ENCODE assay signal across 12 mouse cellular contexts in the genomic region with DNA sequence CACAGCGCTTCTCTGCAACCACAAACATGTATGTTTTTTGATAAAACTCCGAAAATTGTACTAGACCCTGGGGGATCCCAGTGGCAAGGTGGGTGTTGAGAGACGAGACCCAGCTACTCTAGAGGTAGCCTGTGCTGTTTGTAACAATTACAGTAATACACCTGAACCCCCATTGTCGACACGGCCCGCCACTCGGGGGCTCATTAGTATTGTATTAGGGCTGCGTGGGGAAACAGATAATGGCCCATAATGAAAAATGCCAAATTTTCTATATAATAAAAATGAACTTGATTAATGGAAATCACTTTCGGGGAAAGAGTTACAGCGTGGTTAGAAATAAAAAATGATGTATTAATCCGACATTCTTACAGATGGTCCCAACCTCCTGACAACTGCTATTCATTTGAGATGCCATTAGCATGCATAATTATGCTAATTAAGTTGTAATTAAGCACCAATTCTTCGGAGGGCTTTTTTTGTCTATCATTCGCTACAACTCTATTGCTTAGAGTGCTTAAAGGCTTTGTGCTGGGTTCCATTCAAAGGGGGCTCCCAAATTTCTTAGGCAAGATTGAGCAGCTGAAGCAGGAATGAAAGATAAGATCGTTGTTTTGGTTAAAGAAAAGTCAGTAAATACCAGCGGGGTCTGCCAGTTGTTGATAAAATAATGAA.
DNase-seq lines count a peak whose midpoint lies in the region; ATAC-seq lines count a peak whose summit lies in the region.
"Had no signal": no experiment of that assay in that cellular context is flagged by ENCODE, and none has a peak within 500 bp of the region (broad histone marks: within the 10 kb centered on the region; RNA-seq: fewer than 3 reads in every experiment).

No protein-coding gene starts in this region.

- peak; percentile 85 for ATAC-seq in forebrain, embryonic 13.5 days
- ATAC-seq in neural tube, embryonic 11.5 days (ENCODE audit: insufficient read depth, low FRiP score, low TSS enrichment) = peak; percentile 71
- ATAC-seq: liver, postnatal 0 days had no signal

- 0 out of 2 replicates have a peak overlapping the region, but pooled peaks have one; percentile 7 for H3K4me3 ChIP-seq in forebrain, embryonic 13.5 days
- no peak overlapping the region for H3K4me3 ChIP-seq in forebrain, embryonic 10.5 days
- H3K4me3 ChIP-seq in neural tube, embryonic 11.5 days (ENCODE audit: low read depth, low read length) = peak overlapping the region; percentile 15
- H3K4me3 ChIP-seq in midbrain, embryonic 10.5 days = no peak overlapping the region
- H3K4me3 ChIP-seq: megakaryocyte, embryonic 14.5 days had no signal

- no peaks in the 10 kb centered on the region for H3K9me3 ChIP-seq in forebrain, embryonic 13.5 days (replicated peaks)
- no peaks in the 10 kb centered on the region for H3K9me3 ChIP-seq in forebrain, embryonic 10.5 days
- no peaks in the 10 kb centered on the region for H3K9me3 ChIP-seq in neural tube, embryonic 11.5 days (ENCODE audit: control insufficient read depth, low read length)
- no peaks in the 10 kb centered on the region for H3K9me3 ChIP-seq in midbrain, embryonic 10.5 days (replicated peaks)

- H3K4me2 ChIP-seq in forebrain, embryonic 13.5 days = peak overlapping the region; percentile 45
- H3K4me2 ChIP-seq in neural tube, embryonic 11.5 days (ENCODE audit: low read depth) = peak overlapping the region; percentile 38

- peaks cover 22% of the 10 kb centered on the region for H3K4me1 ChIP-seq in forebrain, embryonic 13.5 days
- H3K4me1 ChIP-seq in forebrain, embryonic 10.5 days = peaks cover 16% of the 10 kb centered on the region
- H3K4me1 ChIP-seq in neural tube, embryonic 11.5 days (ENCODE audit: control insufficient read depth, insufficient read depth, low read length) = peaks cover 8% of the 10 kb centered on the region; the same call in 1 of the 2 replicates
- H3K4me1 ChIP-seq in midbrain, embryonic 10.5 days = peaks cover 5% of the 10 kb centered on the region
- H3K4me1 ChIP-seq: megakaryocyte, embryonic 14.5 days had no signal

- H3K9ac ChIP-seq in forebrain, embryonic 13.5 days = no peak overlapping the region
- no peak overlapping the region for H3K9ac ChIP-seq in neural tube, embryonic 11.5 days (ENCODE audit: low read length)
- H3K9ac ChIP-seq: liver, postnatal 0 days had no signal

- no peaks in the 10 kb centered on the region for H3K36me3 ChIP-seq in forebrain, embryonic 13.5 days (ENCODE audit: poor library complexity, severe bottlenecking)
- no peaks in the 10 kb centered on the region for H3K36me3 ChIP-seq in forebrain, embryonic 10.5 days (replicated peaks)
- no peaks in the 10 kb centered on the region for H3K36me3 ChIP-seq in neural tube, embryonic 11.5 days (ENCODE audit: control insufficient read depth, insufficient read depth, low read length)
- H3K36me3 ChIP-seq in midbrain, embryonic 10.5 days = no peaks in the 10 kb centered on the region

- H3K27ac ChIP-seq in forebrain, embryonic 13.5 days = 0 out of 2 replicates have a peak overlapping the region, but pooled peaks have one; percentile 49
- no peak overlapping the region for H3K27ac ChIP-seq in forebrain, embryonic 10.5 days
- no peak overlapping the region for H3K27ac ChIP-seq in neural tube, embryonic 11.5 days (ENCODE audit: low read depth, low read length)
- H3K27ac ChIP-seq in midbrain, embryonic 10.5 days (replicated peaks) = 0 out of 2 replicates have a peak overlapping the region, but pooled peaks have one; percentile 23

- H3K27me3 ChIP-seq in forebrain, embryonic 13.5 days = peaks cover 48% of the 10 kb centered on the region
- H3K27me3 ChIP-seq in forebrain, embryonic 10.5 days (ENCODE audit: poor library complexity, severe bottlenecking) = peaks cover 43% of the 10 kb centered on the region
- no peaks in the 10 kb centered on the region for H3K27me3 ChIP-seq in neural tube, embryonic 11.5 days (ENCODE audit: control insufficient read depth, insufficient read depth, low read length)
- no peaks in the 10 kb centered on the region for H3K27me3 ChIP-seq in midbrain, embryonic 10.5 days (ENCODE audit: low read depth, poor library complexity, severe bottlenecking)
- H3K27me3 ChIP-seq: megakaryocyte, embryonic 14.5 days had no signal

- 32% methylated on average over 15 of the region's 15 CpGs for WGBS in forebrain, embryonic 13.5 days
- WGBS in forebrain, embryonic 10.5 days = 80% methylated on average over 15 of the region's 15 CpGs
- WGBS in neural tube, embryonic 11.5 days = 34% methylated on average over 15 of the region's 15 CpGs
- WGBS in midbrain, embryonic 10.5 days = 88% methylated on average over 15 of the region's 15 CpGs

- DNase-seq in forebrain, embryonic 10.5 days (ENCODE audit: extremely low spot score, low spot score) = no peak
- DNase-seq in neural tube, embryonic 11.5 days (ENCODE audit: low spot score) = no peak
- no peak for DNase-seq in neural tube, embryonic 10.5 days (ENCODE audit: extremely low spot score, low spot score)
- no peak for DNase-seq in midbrain, embryonic 10.5 days (ENCODE audit: low spot score)
- DNase-seq in cerebellum, postnatal 14 days = no peak
- no peak for DNase-seq in left cerebral cortex, postnatal 14 days (ENCODE audit: low spot score in 2 of 2)
- no peak for DNase-seq in heart, postnatal 14 days
- DNase-seq: cerebellum, adult 18-20 months; heart, postnatal 36 days; liver, postnatal 0 days had no signal

- intact Hi-C loops in left cerebral cortex, postnatal 14 days (cut with DNase I) = no loop called here
- intact Hi-C loops in heart, postnatal 14 days (cut with DNase I) = no loop called here

Comparison
In these comparisons a context has a peak if more than half of its experiments do, and no peak if none do; other contexts are left out.
1. H3K27ac ChIP-seq: peak in forebrain, embryonic 13.5 days (single experiment) and midbrain, embryonic 10.5 days (single experiment); none in forebrain, embryonic 10.5 days (single experiment) and neural tube, embryonic 11.5 days (single experiment).
2. H3K4me3 ChIP-seq: peak in forebrain, embryonic 13.5 days (single experiment) and neural tube, embryonic 11.5 days (single experiment); none in forebrain, embryonic 10.5 days (single experiment) and midbrain, embryonic 10.5 days (single experiment).